ENCODE assay signal across 15 mouse cellular contexts in genomic region chr9:35339492-35340262, GRCm38 (mm10).
DNase-seq lines count a peak whose midpoint lies in the region; ATAC-seq and TF ChIP-seq lines count a peak whose summit lies in the region.
"Had no signal": no experiment of that assay in that cellular context is flagged by ENCODE, and none has a peak within 500 bp of the region (broad histone marks: within the 10 kb centered on the region; RNA-seq: fewer than 3 reads in every experiment).

No protein-coding gene starts in this region.

- peak overlapping the region; percentile 68 for H3K27ac ChIP-seq in gastrocnemius, adult 2 months
- H3K27ac ChIP-seq in intestine, embryonic 15.5 days: peak overlapping the region; percentile 40; the same call in 1 of the 2 replicates
- no peak overlapping the region; the same call in 1 of the 2 replicates for H3K27ac ChIP-seq in intestine, embryonic 16.5 days (ENCODE audit: low read length)
- H3K27ac ChIP-seq in brown adipose tissue, adult 24 weeks (replicated peaks; ENCODE audit: low read depth, low read length): peak overlapping the region; percentile 38
- H3K27ac ChIP-seq in limb, embryonic 12.5 days: peak overlapping the region; percentile 94
- H3K27ac ChIP-seq: forebrain, embryonic 12.5 days; hindbrain, embryonic 15.5 days; kidney, postnatal 0 days; neural tube, embryonic 15.5 days had no signal

- H3K4me1 ChIP-seq in intestine, embryonic 15.5 days (replicated peaks): peaks cover 67% of the 10 kb centered on the region
- peaks cover 35% of the 10 kb centered on the region for H3K4me1 ChIP-seq in intestine, embryonic 16.5 days (ENCODE audit: control insufficient read depth, insufficient read depth, low read length)
- H3K4me1 ChIP-seq in brown adipose tissue, adult 24 weeks (ENCODE audit: control insufficient read depth, insufficient read depth, insufficient read length, low read length): peaks cover 38% of the 10 kb centered on the region
- H3K4me1 ChIP-seq in limb, embryonic 12.5 days (replicated peaks): peaks cover 86% of the 10 kb centered on the region

- no peak for TF ChIP-seq CTCF in gastrocnemius, adult 2 months (IDR thresholded peaks at IDR 0.05)

- no peak for DNase-seq in gastrocnemius, adult 2 months
- no peak for DNase-seq in gastrocnemius, adult 8-10 months (ENCODE audit: low spot score in 2 of 2)
- no peak for DNase-seq in layer of hippocampus, postnatal 10 days (ENCODE audit: low spot score in 2 of 2)
- no peak for DNase-seq in left cerebral cortex, adult 18-20 months (ENCODE audit: low spot score in 2 of 2)
- DNase-seq: cerebellum, adult 18-20 months; liver; thymus, postnatal 25 days had no signal

- intact Hi-C loops in gastrocnemius, adult 2 months (cut with DNase I): no loop called here

- no peaks in the 10 kb centered on the region for H3K36me3 ChIP-seq in intestine, embryonic 15.5 days
- no peaks in the 10 kb centered on the region for H3K36me3 ChIP-seq in intestine, embryonic 16.5 days (ENCODE audit: control insufficient read depth, insufficient read depth, low read length)
- no peaks in the 10 kb centered on the region for H3K36me3 ChIP-seq in limb, embryonic 12.5 days
- H3K36me3 ChIP-seq: forebrain, embryonic 12.5 days; hindbrain, embryonic 15.5 days; neural tube, embryonic 15.5 days had no signal

- H3K27me3 ChIP-seq in intestine, embryonic 15.5 days (replicated peaks): peaks cover 3% of the 10 kb centered on the region; the same call in 1 of the 2 replicates
- H3K27me3 ChIP-seq in intestine, embryonic 16.5 days (replicated peaks; ENCODE audit: control insufficient read depth, insufficient read depth, low read length): no peaks in the 10 kb centered on the region
- no peaks in the 10 kb centered on the region for H3K27me3 ChIP-seq in limb, embryonic 12.5 days

- H3K9ac ChIP-seq in intestine, embryonic 15.5 days: no peak overlapping the region
- no peak overlapping the region for H3K9ac ChIP-seq in intestine, embryonic 16.5 days (ENCODE audit: low read depth, low read length)
- H3K9ac ChIP-seq in limb, embryonic 12.5 days (replicated peaks): no peak overlapping the region
- H3K9ac ChIP-seq: forebrain, embryonic 12.5 days; hindbrain, embryonic 15.5 days; neural tube, embryonic 15.5 days had no signal

- H3K4me3 ChIP-seq in gastrocnemius, adult 2 months: no peak overlapping the region
- H3K4me3 ChIP-seq in intestine, embryonic 15.5 days (replicated peaks): no peak overlapping the region
- no peak overlapping the region for H3K4me3 ChIP-seq in intestine, embryonic 16.5 days (ENCODE audit: low read length)
- no peak overlapping the region for H3K4me3 ChIP-seq in brown adipose tissue, adult 24 weeks (ENCODE audit: insufficient read depth, low read depth, low read length)
- no peak overlapping the region for H3K4me3 ChIP-seq in limb, embryonic 12.5 days (replicated peaks)
- H3K4me3 ChIP-seq: forebrain, embryonic 12.5 days; hindbrain, embryonic 15.5 days; neural tube, embryonic 15.5 days had no signal

- ATAC-seq in intestine, embryonic 15.5 days: no peak
- no peak for ATAC-seq in intestine, embryonic 16.5 days
- ATAC-seq in limb, embryonic 12.5 days (ENCODE audit: insufficient number of reproducible peaks, insufficient read depth, low FRiP score, low TSS enrichment, low read depth): peak; percentile 24; the same call in 1 of the 2 replicates

- WGBS in intestine, embryonic 15.5 days: 71% methylated on average over 10 of the region's 10 CpGs
- 74% methylated on average over 10 of the region's 10 CpGs for WGBS in intestine, embryonic 16.5 days
- 51% methylated on average over 10 of the region's 10 CpGs for WGBS in limb, embryonic 12.5 days

- H3K9me3 ChIP-seq in intestine, embryonic 15.5 days: no peaks in the 10 kb centered on the region
- no peaks in the 10 kb centered on the region for H3K9me3 ChIP-seq in intestine, embryonic 16.5 days (ENCODE audit: control insufficient read depth, low read length)
- no peaks in the 10 kb centered on the region for H3K9me3 ChIP-seq in limb, embryonic 12.5 days
- H3K9me3 ChIP-seq: forebrain, embryonic 12.5 days; hindbrain, embryonic 15.5 days; neural tube, embryonic 15.5 days had no signal

- H3K4me2 ChIP-seq in intestine, embryonic 15.5 days (replicated peaks): no peak overlapping the region
- no peak overlapping the region for H3K4me2 ChIP-seq in intestine, embryonic 16.5 days (ENCODE audit: low read depth, low read length)
- peak overlapping the region; percentile 7; the same call in 1 of the 2 replicates for H3K4me2 ChIP-seq in limb, embryonic 12.5 days
- H3K4me2 ChIP-seq: forebrain, embryonic 12.5 days; hindbrain, embryonic 15.5 days; neural tube, embryonic 15.5 days had no signal
